34 mouse cellular contexts compared by ENCODE assay signal in the genomic region with DNA sequence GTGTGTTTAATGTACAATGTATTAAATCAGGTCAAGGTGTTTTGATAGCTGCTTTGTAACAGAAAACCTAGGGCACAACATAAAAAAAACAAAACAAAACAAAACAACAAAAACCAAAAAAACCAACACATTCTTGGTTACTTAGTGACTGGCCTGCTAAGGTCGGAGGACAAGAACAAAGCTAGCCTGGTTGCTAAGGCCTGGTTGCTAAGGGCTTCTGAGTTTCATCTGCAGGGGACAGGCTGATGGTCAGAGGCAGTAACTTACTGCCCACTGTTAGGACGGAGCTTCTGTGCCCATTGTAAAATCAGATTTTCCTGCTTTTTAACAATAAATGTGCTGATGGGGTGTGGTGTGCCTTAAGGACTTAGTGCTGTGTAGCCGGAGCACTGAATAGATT.
A peak's percentile ranks its signal among the peaks of the same experiment; 100 is the strongest.
DNase-seq lines count a peak whose midpoint lies in the region; ATAC-seq lines count a peak whose summit lies in the region.
"Had no signal": no experiment of that assay in that cellular context is flagged by ENCODE, and none has a peak within 500 bp of the region (broad histone marks: within the 10 kb centered on the region; RNA-seq: fewer than 3 reads in every experiment).

No protein-coding gene starts in this region.

- no peaks in the 10 kb centered on the region for H3K27me3 ChIP-seq in hindbrain, embryonic 11.5 days (ENCODE audit: control insufficient read depth, insufficient read depth, low read length)
- H3K27me3 ChIP-seq in hindbrain, embryonic 14.5 days (ENCODE audit: control insufficient read depth, insufficient read depth, low read length), result no peaks in the 10 kb centered on the region
- no peaks in the 10 kb centered on the region for H3K27me3 ChIP-seq in midbrain, embryonic 14.5 days (ENCODE audit: control insufficient read depth, insufficient read depth, low read length)
- H3K27me3 ChIP-seq in midbrain, embryonic 15.5 days (replicated peaks), result no peaks in the 10 kb centered on the region
- H3K27me3 ChIP-seq: embryonic facial prominence, embryonic 15.5 days; forebrain, embryonic 15.5 days; limb, embryonic 15.5 days; liver, embryonic 13.5 days had no signal

- no peak overlapping the region for H3K9ac ChIP-seq in hindbrain, embryonic 11.5 days (ENCODE audit: low read depth, low read length)
- no peak overlapping the region for H3K9ac ChIP-seq in hindbrain, embryonic 14.5 days
- H3K9ac ChIP-seq in midbrain, embryonic 14.5 days (replicated peaks; ENCODE audit: low read length), result no peak overlapping the region
- no peak overlapping the region for H3K9ac ChIP-seq in midbrain, embryonic 15.5 days
- H3K9ac ChIP-seq: embryonic facial prominence, embryonic 15.5 days; forebrain, embryonic 15.5 days; limb, embryonic 15.5 days; liver, embryonic 13.5 days had no signal

- H3K4me1 ChIP-seq in hindbrain, embryonic 11.5 days (replicated peaks; ENCODE audit: control insufficient read depth, insufficient read depth, low read length), result no peaks in the 10 kb centered on the region
- H3K4me1 ChIP-seq in hindbrain, embryonic 14.5 days (replicated peaks; ENCODE audit: control insufficient read depth, insufficient read depth, low read length), result no peaks in the 10 kb centered on the region
- H3K4me1 ChIP-seq in midbrain, embryonic 14.5 days (ENCODE audit: control insufficient read depth, insufficient read depth, low read length), result no peaks in the 10 kb centered on the region
- no peaks in the 10 kb centered on the region for H3K4me1 ChIP-seq in midbrain, embryonic 15.5 days
- H3K4me1 ChIP-seq: embryonic facial prominence, embryonic 15.5 days; forebrain, embryonic 15.5 days; limb, embryonic 10.5 days; limb, embryonic 15.5 days; liver, embryonic 13.5 days; megakaryocyte, embryonic 14.5 days had no signal

- H3K36me3 ChIP-seq in hindbrain, embryonic 11.5 days (ENCODE audit: control insufficient read depth, insufficient read depth, low read length), result no peaks in the 10 kb centered on the region
- peaks cover 43% of the 10 kb centered on the region for H3K36me3 ChIP-seq in hindbrain, embryonic 14.5 days (replicated peaks; ENCODE audit: control insufficient read depth, insufficient read depth)
- H3K36me3 ChIP-seq in midbrain, embryonic 14.5 days (ENCODE audit: control insufficient read depth, insufficient read depth, low read length), result peaks cover 47% of the 10 kb centered on the region
- peaks cover 7% of the 10 kb centered on the region; the same call in 1 of the 2 replicates for H3K36me3 ChIP-seq in midbrain, embryonic 15.5 days (replicated peaks)
- H3K36me3 ChIP-seq: liver, embryonic 13.5 days had no signal

- peak; percentile 33 for DNase-seq in hindbrain, embryonic 11.5 days (ENCODE audit: low spot score)
- DNase-seq in hindbrain, embryonic 14.5 days (ENCODE audit: low spot score), result no peak
- peak; percentile 33 for DNase-seq in midbrain, embryonic 14.5 days
- DNase-seq in embryo, embryonic 10.5 days (ENCODE audit: low spot score), result peak; percentile 65
- DNase-seq in right cerebral cortex, adult 18-20 months, result no peak
- no peak for DNase-seq in heart, postnatal 14 days
- DNase-seq: adrenal gland, adult 2 months; B cell, adult 2 months; cerebellum, adult 11 months; cerebellum, adult 9-10 months; cerebellum, postnatal 36 days; gastrocnemius, adult 2 months; gastrocnemius, postnatal 36 days; heart, postnatal 36 days; kidney, adult 2 months; kidney, postnatal 10 days; layer of hippocampus, adult 9-11 months; liver, embryonic 13.5 days; lung, adult 18-20 months; lung, postnatal 4 days; right cerebral cortex, postnatal 4 days; thymus, adult 18-20 months; thymus, postnatal 25 days had no signal

- no peak overlapping the region for H3K4me3 ChIP-seq in hindbrain, embryonic 11.5 days (ENCODE audit: low read depth, low read length)
- no peak overlapping the region for H3K4me3 ChIP-seq in hindbrain, embryonic 14.5 days (replicated peaks; ENCODE audit: low read length)
- H3K4me3 ChIP-seq in midbrain, embryonic 14.5 days (replicated peaks; ENCODE audit: low read depth, low read length), result no peak overlapping the region
- no peak overlapping the region for H3K4me3 ChIP-seq in midbrain, embryonic 15.5 days
- H3K4me3 ChIP-seq: embryonic facial prominence, embryonic 10.5 days; embryonic facial prominence, embryonic 15.5 days; forebrain, embryonic 15.5 days; gastrocnemius, adult 2 months; limb, embryonic 10.5 days; limb, embryonic 15.5 days; liver, embryonic 13.5 days; megakaryocyte, embryonic 14.5 days had no signal

- H3K27ac ChIP-seq in hindbrain, embryonic 11.5 days (ENCODE audit: low read depth, low read length), result no peak overlapping the region
- H3K27ac ChIP-seq in hindbrain, embryonic 14.5 days, result no peak overlapping the region
- H3K27ac ChIP-seq in midbrain, embryonic 14.5 days (replicated peaks; ENCODE audit: low read depth, low read length), result no peak overlapping the region
- no peak overlapping the region for H3K27ac ChIP-seq in midbrain, embryonic 15.5 days
- H3K27ac ChIP-seq: embryonic facial prominence, embryonic 10.5 days; embryonic facial prominence, embryonic 15.5 days; forebrain, embryonic 15.5 days; gastrocnemius, adult 2 months; limb, embryonic 10.5 days; limb, embryonic 15.5 days; liver, embryonic 13.5 days; stomach, postnatal 0 days had no signal

- H3K9me3 ChIP-seq in hindbrain, embryonic 11.5 days (ENCODE audit: control insufficient read depth, low read length), result no peaks in the 10 kb centered on the region
- no peaks in the 10 kb centered on the region for H3K9me3 ChIP-seq in hindbrain, embryonic 14.5 days (ENCODE audit: control insufficient read depth, low read length)
- no peaks in the 10 kb centered on the region for H3K9me3 ChIP-seq in midbrain, embryonic 14.5 days (ENCODE audit: control insufficient read depth, low read length)
- H3K9me3 ChIP-seq in midbrain, embryonic 15.5 days, result no peaks in the 10 kb centered on the region
- H3K9me3 ChIP-seq: embryonic facial prominence, embryonic 10.5 days; embryonic facial prominence, embryonic 15.5 days; forebrain, embryonic 15.5 days; limb, embryonic 10.5 days; limb, embryonic 15.5 days; liver, embryonic 13.5 days; megakaryocyte, embryonic 14.5 days had no signal

- intact Hi-C loops in heart, postnatal 14 days (cut with DNase I), result loop anchor here (5.0 kb wide), 1 partner anchor 815 kb away; no protein-coding TSS in a partner anchor

- H3K4me2 ChIP-seq in hindbrain, embryonic 11.5 days (replicated peaks; ENCODE audit: low read depth, low read length), result no peak overlapping the region
- no peak overlapping the region for H3K4me2 ChIP-seq in hindbrain, embryonic 14.5 days (replicated peaks)
- no peak overlapping the region for H3K4me2 ChIP-seq in midbrain, embryonic 14.5 days (ENCODE audit: low read length)
- no peak overlapping the region for H3K4me2 ChIP-seq in midbrain, embryonic 15.5 days
- H3K4me2 ChIP-seq: embryonic facial prominence, embryonic 15.5 days; forebrain, embryonic 15.5 days; limb, embryonic 15.5 days; liver, embryonic 13.5 days had no signal

- 34% methylated on average over 3 of the region's 3 CpGs for WGBS in hindbrain, embryonic 11.5 days
- WGBS in hindbrain, embryonic 14.5 days, result 22% methylated on average over 3 of the region's 3 CpGs
- 9% methylated on average over 3 of the region's 3 CpGs for WGBS in midbrain, embryonic 14.5 days
- 18% methylated on average over 3 of the region's 3 CpGs for WGBS in midbrain, embryonic 15.5 days

- ATAC-seq in hindbrain, embryonic 11.5 days (ENCODE audit: low FRiP score), result no peak
- ATAC-seq in hindbrain, embryonic 14.5 days (ENCODE audit: low FRiP score), result no peak
- no peak for ATAC-seq in midbrain, embryonic 14.5 days (ENCODE audit: low FRiP score, low TSS enrichment)
- ATAC-seq in midbrain, embryonic 15.5 days (replicated peaks), result no peak
- ATAC-seq: activated CD4-positive, CD25-positive, alpha-beta regulatory T cell, adult 4 months; forebrain, embryonic 15.5 days; hindbrain, embryonic 16.5 days; lung, postnatal 0 days had no signal

Comparison
In these comparisons a context has a peak if more than half of its experiments do, and no peak if none do; other contexts are left out.
1. DNase-seq: peak in hindbrain, embryonic 11.5 days (single experiment), midbrain, embryonic 14.5 days (single experiment) and embryo, embryonic 10.5 days (single experiment); none in hindbrain, embryonic 14.5 days (single experiment), right cerebral cortex, adult 18-20 months (single experiment) and heart, postnatal 14 days (0 of 2).